In genomic region chr6:80018765-80019164, GRCm38 (mm10) we compare ENCODE assay signal across 9 mouse cellular contexts. TPM values are rescaled to one million over a fixed set of nuclear protein-coding genes. Genes with fewer than 3 reads are reported as not detected.
A peak's percentile ranks its signal among the peaks of the same experiment; 100 is the strongest.
DNase-seq lines count a peak whose midpoint lies in the region; ATAC-seq and TF ChIP-seq lines count a peak whose summit lies in the region.
"Had no signal": no experiment of that assay in that cellular context is flagged by ENCODE, and none has a peak within 500 bp of the region (broad histone marks: within the 10 kb centered on the region; RNA-seq: fewer than 3 reads in every experiment).

TSS of gene Lrrtm4 (plus strand) at chr6:80018877.

- H3K4me1 ChIP-seq in lung, embryonic 14.5 days (ENCODE audit: insufficient read depth) = no peaks in the 10 kb centered on the region
- H3K4me1 ChIP-seq in embryonic facial prominence, embryonic 14.5 days (ENCODE audit: control insufficient read depth, insufficient read depth, low read length) = no peaks in the 10 kb centered on the region
- H3K4me1 ChIP-seq in intestine, embryonic 15.5 days (replicated peaks) = no peaks in the 10 kb centered on the region
- H3K4me1 ChIP-seq in limb, embryonic 15.5 days = peaks cover 4% of the 10 kb centered on the region; the same call in 1 of the 2 replicates
- H3K4me1 ChIP-seq in stomach, embryonic 15.5 days = no peaks in the 10 kb centered on the region
- H3K4me1 ChIP-seq: megakaryocyte, embryonic 14.5 days had no signal

- TF ChIP-seq CTCF in lung, embryonic 14.5 days (IDR thresholded peaks at IDR 0.05; ENCODE audit: low read depth) = 0 out of 2 replicates have a peak, but pooled peaks have one; percentile 3

- peak within 1 kb of the TSS; percentile 16; the same call in 1 of the 2 replicates for H3K9ac ChIP-seq in lung, embryonic 14.5 days
- peak within 1 kb of the TSS; percentile 27 for H3K9ac ChIP-seq in embryonic facial prominence, embryonic 14.5 days (ENCODE audit: low read depth, low read length)
- H3K9ac ChIP-seq in intestine, embryonic 15.5 days = no peak within 1 kb of the TSS
- H3K9ac ChIP-seq in limb, embryonic 15.5 days = no peak within 1 kb of the TSS
- H3K9ac ChIP-seq in stomach, embryonic 15.5 days = no peak within 1 kb of the TSS

- WGBS in lung, embryonic 14.5 days = 11% methylated on average over 6 of the region's 6 CpGs
- 9% methylated on average over 6 of the region's 6 CpGs for WGBS in embryonic facial prominence, embryonic 14.5 days
- 9% methylated on average over 6 of the region's 6 CpGs for WGBS in intestine, embryonic 15.5 days
- 5% methylated on average over 6 of the region's 6 CpGs for WGBS in limb, embryonic 15.5 days
- 15% methylated on average over 6 of the region's 6 CpGs for WGBS in stomach, embryonic 15.5 days

- ATAC-seq in lung, embryonic 14.5 days (ENCODE audit: insufficient read depth) = peak; percentile 41; the same call in 1 of the 2 replicates
- ATAC-seq in embryonic facial prominence, embryonic 14.5 days (ENCODE audit: low read depth) = peak; percentile 71
- ATAC-seq in intestine, embryonic 15.5 days = no peak
- ATAC-seq in limb, embryonic 15.5 days (ENCODE audit: insufficient number of reproducible peaks, low FRiP score, low TSS enrichment, low read depth) = no peak
- ATAC-seq in stomach, embryonic 15.5 days (ENCODE audit: insufficient read depth, low FRiP score, low read depth) = no peak

- H3K4me2 ChIP-seq in lung, embryonic 14.5 days = peak within 1 kb of the TSS; percentile 66
- H3K4me2 ChIP-seq in embryonic facial prominence, embryonic 14.5 days (ENCODE audit: low read depth, low read length) = peak within 1 kb of the TSS; percentile 66
- H3K4me2 ChIP-seq in intestine, embryonic 15.5 days (replicated peaks) = peak within 1 kb of the TSS; percentile 60
- peak within 1 kb of the TSS; percentile 51 for H3K4me2 ChIP-seq in limb, embryonic 15.5 days
- peak within 1 kb of the TSS; percentile 54 for H3K4me2 ChIP-seq in stomach, embryonic 15.5 days

- no peaks in the 10 kb centered on the region for H3K36me3 ChIP-seq in lung, embryonic 14.5 days (ENCODE audit: insufficient read depth)
- H3K36me3 ChIP-seq in embryonic facial prominence, embryonic 14.5 days (ENCODE audit: control insufficient read depth, insufficient read depth, low read length) = no peaks in the 10 kb centered on the region
- no peaks in the 10 kb centered on the region for H3K36me3 ChIP-seq in intestine, embryonic 15.5 days
- no peaks in the 10 kb centered on the region for H3K36me3 ChIP-seq in limb, embryonic 15.5 days
- no peaks in the 10 kb centered on the region for H3K36me3 ChIP-seq in stomach, embryonic 15.5 days

- DNase-seq in lung, embryonic 14.5 days = peak; percentile 48
- no peak for DNase-seq in lung, postnatal 4 days
- peak; percentile 72 for DNase-seq in embryonic facial prominence, embryonic 14.5 days (ENCODE audit: low spot score)
- no peak for DNase-seq in spleen, postnatal 36 days (ENCODE audit: low spot score in 2 of 2)
- DNase-seq in testis, postnatal 10 days (ENCODE audit: low spot score) = no peak

- peak within 1 kb of the TSS; percentile 30 for H3K4me3 ChIP-seq in lung, embryonic 14.5 days (ENCODE audit: low read depth, low read length)
- H3K4me3 ChIP-seq in embryonic facial prominence, embryonic 14.5 days (ENCODE audit: low read depth, low read length) = peak within 1 kb of the TSS; percentile 32
- peak within 1 kb of the TSS; percentile 27 for H3K4me3 ChIP-seq in intestine, embryonic 15.5 days (replicated peaks)
- H3K4me3 ChIP-seq in limb, embryonic 15.5 days = peak within 1 kb of the TSS; percentile 33
- peak within 1 kb of the TSS; percentile 27 for H3K4me3 ChIP-seq in stomach, embryonic 15.5 days (replicated peaks)
- H3K4me3 ChIP-seq: megakaryocyte, embryonic 14.5 days had no signal

- H3K27ac ChIP-seq in lung, embryonic 14.5 days (ENCODE audit: low read depth) = no peak within 1 kb of the TSS
- no peak within 1 kb of the TSS for H3K27ac ChIP-seq in embryonic facial prominence, embryonic 14.5 days (replicated peaks; ENCODE audit: low read depth, low read length)
- H3K27ac ChIP-seq in intestine, embryonic 15.5 days = no peak within 1 kb of the TSS
- H3K27ac ChIP-seq in limb, embryonic 15.5 days = no peak within 1 kb of the TSS
- H3K27ac ChIP-seq in stomach, embryonic 15.5 days = no peak within 1 kb of the TSS

- no peaks in the 10 kb centered on the region for H3K9me3 ChIP-seq in lung, embryonic 14.5 days (ENCODE audit: low read depth, low read length)
- H3K9me3 ChIP-seq in embryonic facial prominence, embryonic 14.5 days (ENCODE audit: control insufficient read depth, low read length) = no peaks in the 10 kb centered on the region
- H3K9me3 ChIP-seq in intestine, embryonic 15.5 days = no peaks in the 10 kb centered on the region
- H3K9me3 ChIP-seq in limb, embryonic 15.5 days = no peaks in the 10 kb centered on the region
- H3K9me3 ChIP-seq in stomach, embryonic 15.5 days = no peaks in the 10 kb centered on the region

- no peaks in the 10 kb centered on the region for H3K27me3 ChIP-seq in lung, embryonic 14.5 days (ENCODE audit: insufficient read depth, low read length)
- H3K27me3 ChIP-seq in embryonic facial prominence, embryonic 14.5 days (replicated peaks; ENCODE audit: control insufficient read depth, insufficient read depth, low read length) = 0 out of 2 replicates have a peak, but pooled peaks cover 3% of the 10 kb centered on the region
- no peaks in the 10 kb centered on the region for H3K27me3 ChIP-seq in intestine, embryonic 15.5 days (replicated peaks)
- no peaks in the 10 kb centered on the region for H3K27me3 ChIP-seq in limb, embryonic 15.5 days
- H3K27me3 ChIP-seq in stomach, embryonic 15.5 days (replicated peaks) = no peaks in the 10 kb centered on the region
- H3K27me3 ChIP-seq: megakaryocyte, embryonic 14.5 days had no signal

RNA-seq across cellular contexts. Expression of gene Lrrtm4, which starts in this region (rescaled TPM):
- polyA plus RNA-seq in lung, embryonic 14.5 days (2014; fragmentation: Nextera tagmentation; extraction: Ambion mirVana) = 0.18 and 0.33 TPM in 2 replicates
- polyA plus RNA-seq in embryonic facial prominence, embryonic 14.5 days (2014; fragmentation: Nextera tagmentation; extraction: Ambion mirVana) = 4.1 TPM in 2 replicates
- 0.85 and 0.90 TPM in 2 replicates for polyA plus RNA-seq in intestine, embryonic 15.5 days (2015; fragmentation: Nextera tagmentation; extraction: Ambion mirVana)
- 2.6 and 4.4 TPM in 2 replicates for polyA plus RNA-seq in limb, embryonic 15.5 days (2015; fragmentation: Nextera tagmentation; extraction: Ambion mirVana)
- 0.97 and 1.1 TPM in 2 replicates for polyA plus RNA-seq in stomach, embryonic 15.5 days (2015; fragmentation: Nextera tagmentation; extraction: Ambion mirVana)

Comparison
In these comparisons a context has a peak if more than half of its experiments do, and no peak if none do; other contexts are left out.
1. Peak in DNase-seq, ATAC-seq, H3K4me3 ChIP-seq, H3K9ac ChIP-seq and H3K4me2 ChIP-seq in lung, embryonic 14.5 days; RNA of the gene not detected or under 1 TPM.